ENCODE assay signal across 16 mouse cellular contexts in the genomic region with DNA sequence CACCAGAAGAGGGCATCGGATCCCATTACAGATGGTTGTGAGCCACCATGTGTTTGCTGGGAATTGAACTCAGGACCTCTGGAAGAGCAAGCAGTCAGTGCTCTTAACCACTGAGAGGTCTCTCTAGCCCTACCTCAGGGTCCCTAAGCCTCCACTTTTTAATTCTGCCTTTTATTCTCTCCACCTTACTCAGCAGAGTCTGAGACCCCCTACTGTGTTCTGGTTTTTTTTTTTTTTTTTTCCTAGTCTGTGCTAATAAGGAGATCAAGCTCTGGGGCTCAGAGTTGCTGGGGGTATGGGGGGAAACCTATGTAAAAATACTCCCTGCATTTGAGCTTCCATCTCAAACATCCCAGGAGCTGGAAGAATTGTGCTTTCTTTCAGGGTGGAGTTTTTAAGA. TPM values are rescaled to one million over a fixed set of nuclear protein-coding genes. Genes with fewer than 3 reads are reported as not detected.
DNase-seq lines count a peak whose midpoint lies in the region; ATAC-seq and TF ChIP-seq lines count a peak whose summit lies in the region.
"Had no signal": no experiment of that assay in that cellular context is flagged by ENCODE, and none has a peak within 500 bp of the region (broad histone marks: within the 10 kb centered on the region; RNA-seq: fewer than 3 reads in every experiment).

No protein-coding gene starts in this region.

- peaks cover 94% of the 10 kb centered on the region for H3K4me1 ChIP-seq in heart, embryonic 13.5 days
- peaks cover 67% of the 10 kb centered on the region for H3K4me1 ChIP-seq in kidney, postnatal 0 days (replicated peaks; ENCODE audit: insufficient read depth, low read length)
- H3K4me1 ChIP-seq in kidney, embryonic 16.5 days (ENCODE audit: insufficient read depth, low read length) = peaks cover 69% of the 10 kb centered on the region
- H3K4me1 ChIP-seq in ES-Bruce4 (ENCODE audit: control insufficient read depth, insufficient read depth, low read length) = peaks cover 4% of the 10 kb centered on the region

- no peak overlapping the region for H3ac ChIP-seq in myocyte (ENCODE audit: control insufficient read depth, insufficient read length)

- H3K27me3 ChIP-seq in heart, embryonic 13.5 days (replicated peaks) = no peaks in the 10 kb centered on the region
- no peaks in the 10 kb centered on the region for H3K27me3 ChIP-seq in kidney, postnatal 0 days (ENCODE audit: insufficient read depth, low read length)
- no peaks in the 10 kb centered on the region for H3K27me3 ChIP-seq in kidney, embryonic 16.5 days (ENCODE audit: insufficient read depth, low read length)
- H3K27me3 ChIP-seq in ES-Bruce4 (ENCODE audit: control insufficient read depth, insufficient read depth, low read length, poor library complexity, severe bottlenecking) (no peaks in the 10 kb centered on the region), myocyte (ENCODE audit: control insufficient read depth, insufficient read depth, insufficient read length) (no peaks in the 10 kb centered on the region)
- H3K27me3 ChIP-seq: embryonic facial prominence, embryonic 12.5 days; neural tube, embryonic 12.5 days had no signal

- no peak overlapping the region for H3K4me3 ChIP-seq in heart, embryonic 13.5 days
- no peak overlapping the region for H3K4me3 ChIP-seq in kidney, postnatal 0 days (replicated peaks; ENCODE audit: low read depth, low read length)
- H3K4me3 ChIP-seq in kidney, embryonic 16.5 days (ENCODE audit: low read length) = no peak overlapping the region
- H3K4me3 ChIP-seq in ES-Bruce4 (ENCODE audit: low read depth, low read length) (no peak overlapping the region), myocyte (no peak overlapping the region)
- H3K4me3 ChIP-seq: embryonic facial prominence, embryonic 12.5 days; midbrain, embryonic 10.5 days; neural tube, embryonic 12.5 days had no signal

- TF ChIP-seq POLR2A in ES-Bruce4 (IDR thresholded peaks at IDR 0.05; ENCODE audit: insufficient read depth, low read length) = no peak
- no peak for TF ChIP-seq POLR2A in myocyte (IDR thresholded peaks at IDR 0.05; ENCODE audit: insufficient read length, low read depth)

- H3K9ac ChIP-seq in heart, embryonic 13.5 days = peak overlapping the region; percentile 50; the same call in 1 of the 2 replicates
- H3K9ac ChIP-seq in kidney, postnatal 0 days (ENCODE audit: low read depth, low read length) = no peak overlapping the region
- H3K9ac ChIP-seq in kidney, embryonic 16.5 days (replicated peaks; ENCODE audit: low read length) = no peak overlapping the region; the same call in 1 of the 2 replicates
- no peak overlapping the region for H3K9ac ChIP-seq in ES-Bruce4 (ENCODE audit: low read depth, poor library complexity, severe bottlenecking)
- H3K9ac ChIP-seq: embryonic facial prominence, embryonic 12.5 days; hindbrain, embryonic 14.5 days; liver, embryonic 14.5 days; neural tube, embryonic 12.5 days had no signal

- H3K9me3 ChIP-seq in heart, embryonic 13.5 days = no peaks in the 10 kb centered on the region
- H3K9me3 ChIP-seq in kidney, postnatal 0 days (replicated peaks; ENCODE audit: low read length) = no peaks in the 10 kb centered on the region
- no peaks in the 10 kb centered on the region for H3K9me3 ChIP-seq in kidney, embryonic 16.5 days (ENCODE audit: low read length)
- H3K9me3 ChIP-seq in ES-Bruce4 (replicated peaks; ENCODE audit: control insufficient read depth, insufficient read depth, low read length, poor library complexity, severe bottlenecking) = no peaks in the 10 kb centered on the region
- H3K9me3 ChIP-seq: embryonic facial prominence, embryonic 12.5 days; midbrain, embryonic 10.5 days; neural tube, embryonic 12.5 days had no signal

- H3K79me2 ChIP-seq in myocyte (ENCODE audit: control insufficient read depth, insufficient read depth) = peaks cover 83% of the 10 kb centered on the region

- WGBS in heart, embryonic 13.5 days = 85% methylated on average over 1 of the region's 1 CpGs
- WGBS in kidney, postnatal 0 days = 100% methylated on average over 1 of the region's 1 CpGs
- WGBS in kidney, embryonic 16.5 days = 71% methylated on average over 1 of the region's 1 CpGs

- H3K27ac ChIP-seq in heart, embryonic 13.5 days (replicated peaks) = peak overlapping the region; percentile 17; the same call in 1 of the 2 replicates
- peak overlapping the region; percentile 96 for H3K27ac ChIP-seq in kidney, postnatal 0 days
- no peak overlapping the region for H3K27ac ChIP-seq in kidney, embryonic 16.5 days (ENCODE audit: low read length)
- H3K27ac ChIP-seq in ES-Bruce4 (ENCODE audit: insufficient read depth, low read length) = peak overlapping the region; percentile 32; the same call in 1 of the 2 replicates
- H3K27ac ChIP-seq: liver, embryonic 14.5 days; neural tube, embryonic 12.5 days had no signal

- H3K36me3 ChIP-seq in heart, embryonic 13.5 days = peaks cover 43% of the 10 kb centered on the region
- H3K36me3 ChIP-seq in kidney, postnatal 0 days (ENCODE audit: insufficient read depth, low read length) = peaks cover 7% of the 10 kb centered on the region; the same call in 1 of the 2 replicates
- peaks cover 14% of the 10 kb centered on the region; the same call in 1 of the 2 replicates for H3K36me3 ChIP-seq in kidney, embryonic 16.5 days (ENCODE audit: insufficient read depth, low read length)
- 0 out of 2 replicates have a peak, but pooled peaks cover 3% of the 10 kb centered on the region for H3K36me3 ChIP-seq in ES-Bruce4 (ENCODE audit: control insufficient read depth, insufficient read depth, low read length, poor library complexity, severe bottlenecking)
- no peaks in the 10 kb centered on the region for H3K36me3 ChIP-seq in myocyte (ENCODE audit: control insufficient read depth, insufficient read depth)

- no peak for TF ChIP-seq CTCF in kidney, postnatal 0 days (IDR thresholded peaks at IDR 0.05; ENCODE audit: low read depth)
- no peak for TF ChIP-seq CTCF in ES-Bruce4 (IDR thresholded peaks at IDR 0.05; ENCODE audit: low read depth, low read length)

- TF ChIP-seq EP300 in ES-Bruce4 (IDR thresholded peaks at IDR 0.05; ENCODE audit: insufficient read depth, low read depth, low read length) = no peak

- no peak for DNase-seq in heart, adult 8-10 months (ENCODE audit: low spot score)
- no peak for DNase-seq in kidney, postnatal 0 days (ENCODE audit: low spot score)
- no peak for DNase-seq in frontal cortex, postnatal 10 days (ENCODE audit: low spot score in 2 of 2)
- no peak for DNase-seq in right cerebral cortex, postnatal 36 days (ENCODE audit: low spot score in 2 of 2)

- H3K4me2 ChIP-seq in heart, embryonic 13.5 days = no peak overlapping the region
- no peak overlapping the region for H3K4me2 ChIP-seq in kidney, postnatal 0 days (ENCODE audit: low read length)
- no peak overlapping the region for H3K4me2 ChIP-seq in kidney, embryonic 16.5 days (replicated peaks; ENCODE audit: low read depth, low read length)
- H3K4me2 ChIP-seq in myocyte (ENCODE audit: low read depth) = peak overlapping the region; percentile 65
- H3K4me2 ChIP-seq: embryonic facial prominence, embryonic 12.5 days; hindbrain, embryonic 14.5 days; neural tube, embryonic 12.5 days had no signal

- ATAC-seq in heart, embryonic 13.5 days (ENCODE audit: extremely low read depth, insufficient number of reproducible peaks, low FRiP score, low TSS enrichment) = no peak
- no peak for ATAC-seq in kidney, postnatal 0 days (replicated peaks; ENCODE audit: low FRiP score, low read depth)
- no peak for ATAC-seq in kidney, embryonic 16.5 days (ENCODE audit: low FRiP score, low TSS enrichment)

TF ChIP-seq in myocyte, 11 proteins besides CTCF, POLR2A, EP300 and RAD21 (continues in another document):
- TF ChIP-seq E2F4 (IDR thresholded peaks at IDR 0.05; ENCODE audit: insufficient read depth) (no peak), CEBPB (IDR thresholded peaks at IDR 0.05; ENCODE audit: insufficient read depth, poor library complexity, severe bottlenecking) (no peak), MYOD1 (IDR thresholded peaks at IDR 0.05; ENCODE audit: control insufficient read depth in 1 of 3, insufficient read length in 2 of 3, low read depth in 2 of 3) (no peak), MYOG (IDR thresholded peaks at IDR 0.05; ENCODE audit: control insufficient read depth in 1 of 3, insufficient read depth in 1 of 3, insufficient read length in 2 of 3, low read depth in 2 of 3) (no peak), REST (IDR thresholded peaks at IDR 0.05; ENCODE audit: insufficient read depth, insufficient read length) (no peak), USF1 (IDR thresholded peaks at IDR 0.05; ENCODE audit: low read depth) (no peak), SRF (IDR thresholded peaks at IDR 0.05; ENCODE audit: control insufficient read depth, insufficient read length, low read depth) (no peak), TCF12 (IDR thresholded peaks at IDR 0.05; ENCODE audit: insufficient read depth, poor library complexity, severe bottlenecking) (no peak), MAX (IDR thresholded peaks at IDR 0.05; ENCODE audit: low read depth) (no peak), POLR2AphosphoS2 (IDR thresholded peaks at IDR 0.05; ENCODE audit: insufficient read length, low read depth) (no peak)

RNA-seq across cellular contexts. Expression of a gene that starts 24.5 kb away (rescaled TPM):
- 27.9 and 28.3 TPM in 2 replicates for polyA plus RNA-seq in heart, embryonic 13.5 days (2015; fragmentation: Nextera tagmentation; extraction: Ambion mirVana)
- total RNA-seq in heart, adult 8-10 months (2022) = 10 to 100 TPM; 10.8 to 13.5 (median 11.9) TPM
- polyA plus RNA-seq in kidney, postnatal 0 days (2015; fragmentation: Nextera tagmentation; extraction: Ambion mirVana) = 25.7 and 26.3 TPM in 2 replicates
- polyA plus RNA-seq in kidney, embryonic 16.5 days (2015; fragmentation: Nextera tagmentation; extraction: Ambion mirVana) = 31.4 and 32.5 TPM in 2 replicates
- polyA plus RNA-seq in ES-Bruce4 (2011; ENCODE audit: insufficient read depth, insufficient read length, low read depth, missing spikeins) (23.7 and 26.3 TPM in 2 replicates), myocyte (2012; fragmentation: generic; extraction: Trizol) (27.3 TPM)

RNA-seq across cellular contexts. Expression of a gene that starts 30.7 kb away (rescaled TPM):
- 1.3 and 3.3 TPM in 2 replicates for polyA plus RNA-seq in heart, embryonic 13.5 days (2015; fragmentation: Nextera tagmentation; extraction: Ambion mirVana)
- under 1 TPM in 1 of 4 experiments, not detected in 3; 0.44 TPM for total RNA-seq in heart, adult 8-10 months (2022)
- 1.1 and 1.6 TPM in 2 replicates for polyA plus RNA-seq in kidney, postnatal 0 days (2015; fragmentation: Nextera tagmentation; extraction: Ambion mirVana)
- polyA plus RNA-seq in kidney, embryonic 16.5 days (2015; fragmentation: Nextera tagmentation; extraction: Ambion mirVana) = 0.59 TPM in 1 of 2 replicates, not detected in the other
- not detected in 2 replicates for polyA plus RNA-seq in ES-Bruce4 (2011; ENCODE audit: insufficient read depth, insufficient read length, low read depth, missing spikeins)
- polyA plus RNA-seq in myocyte (2012; fragmentation: generic; extraction: Trizol) = 0.05 TPM
- total RNA-seq: adrenal gland, postnatal 36 days; common myeloid progenitor, adult 5-6 weeks; gastrocnemius, postnatal 10 days had no signal
- polyA plus RNA-seq: liver, embryonic 14.5 days; midbrain, embryonic 10.5 days had no signal

RNA-seq across cellular contexts. Expression of a gene that starts 44.5 kb away (rescaled TPM):
- 21.1 and 22.9 TPM in 2 replicates for polyA plus RNA-seq in heart, embryonic 13.5 days (2015; fragmentation: Nextera tagmentation; extraction: Ambion mirVana)
- total RNA-seq in heart, adult 8-10 months (2022) = under 1 TPM; 0.16 to 0.49 (median 0.25) TPM
- polyA plus RNA-seq in kidney, postnatal 0 days (2015; fragmentation: Nextera tagmentation; extraction: Ambion mirVana) = 12.3 and 15.5 TPM in 2 replicates
- 36.2 and 38.6 TPM in 2 replicates for polyA plus RNA-seq in kidney, embryonic 16.5 days (2015; fragmentation: Nextera tagmentation; extraction: Ambion mirVana)
- polyA plus RNA-seq in ES-Bruce4 (2011; ENCODE audit: insufficient read depth, insufficient read length, low read depth, missing spikeins) = 54.3 and 55.8 TPM in 2 replicates
- 2.6 TPM for polyA plus RNA-seq in myocyte (2012; fragmentation: generic; extraction: Trizol)
